Mouse (Mus musculus): ENCODE measurements around the gene Adamts3. TPM values are rescaled to one million over a fixed set of nuclear protein-coding genes. Genes with fewer than 3 reads are reported as not detected.

Adamts3 gene
- 4.1 and 5.4 TPM in 2 replicates for polyA plus RNA-seq (2021; fragmentation: Nextera tagmentation)
- long read RNA-seq, experiment 1, partial matches to known transcripts: 1 of 4 reads
- long read RNA-seq, experiment 1, other reads (novel, unspliced or antisense): 3 of 4 reads
- long read RNA-seq, experiment 2, partial matches to known transcripts: 1 of 5 reads
- long read RNA-seq, experiment 2, other reads (novel, unspliced or antisense): 1 of 5 reads

GRCm38 (mm10) chr5:89883051-89883907, at the start of gene Adamts3:
Gene Adamts3, minus strand, starts transcription at chr5:89883334.

Data from layer of hippocampus, adult 6 months (tissue).